In the genomic region with DNA sequence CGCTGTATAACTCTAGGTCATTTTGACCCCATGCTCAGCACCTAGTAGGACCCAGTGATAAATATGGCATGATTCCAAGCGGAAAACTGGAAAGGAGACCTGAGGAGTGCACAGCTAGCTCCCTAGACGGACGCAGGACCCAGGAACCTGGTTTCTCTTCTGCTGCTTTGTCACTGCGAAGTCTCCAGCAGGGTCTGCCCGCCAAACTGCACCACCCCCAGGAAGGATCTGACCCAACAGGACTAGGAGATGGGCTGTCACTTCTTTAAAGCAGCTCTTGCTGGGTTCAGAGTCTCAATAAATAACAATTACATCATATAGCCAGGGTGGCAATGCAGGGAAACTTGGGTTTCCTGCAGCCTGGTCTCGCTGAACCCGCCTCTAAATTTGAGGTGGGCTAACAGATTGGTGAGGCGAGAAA, we compare ENCODE assay signal across 7 mouse cellular contexts. TPM values are rescaled to one million over a fixed set of nuclear protein-coding genes. Genes with fewer than 3 reads are reported as not detected.
DNase-seq lines count a peak whose midpoint lies in the region; ATAC-seq and TF ChIP-seq lines count a peak whose summit lies in the region.

Gene Nrip1 (minus strand): TSS at position 157 of the 421 bp plus-strand sequence.

- peak within 1 kb of the TSS; percentile 99 for H3K27ac ChIP-seq in lung, embryonic 14.5 days (ENCODE audit: low read depth)
- H3K27ac ChIP-seq in olfactory bulb, adult 2 months (ENCODE audit: insufficient read depth, low read depth, low read length): peak within 1 kb of the TSS; percentile 80

- in situ Hi-C loops in Patski (cut with MboI; ENCODE audit: low pct_unique_long_range_greater_than_20kb): loop anchor here (10.0 to 25.0 kb wide), 3 partner anchors 171 to 611 kb away; partner anchors contain the start of gene Hspa13

- no peaks in the 10 kb centered on the region for H3K27me3 ChIP-seq in Patski
- H3K27me3 ChIP-seq in lung, embryonic 14.5 days (ENCODE audit: insufficient read depth, low read length): no peaks in the 10 kb centered on the region

- no peak for DNase-seq in Patski (ENCODE audit: low read depth, low spot score)
- peak; percentile 60 to 67 for DNase-seq in cerebellum, adult 18-20 months
- peak; percentile 62 for DNase-seq in forelimb bud, embryonic 11.5 days (ENCODE audit: low read depth, low spot score)
- peak; percentile 63 for DNase-seq in heart, postnatal 4 days
- peak; percentile 32 for DNase-seq in layer of hippocampus, adult 9-10 months (ENCODE audit: low spot score)
- DNase-seq in lung, embryonic 14.5 days: peak; percentile 81

- H3K4me2 ChIP-seq in lung, embryonic 14.5 days: peak within 1 kb of the TSS; percentile 85

- H3K36me3 ChIP-seq in lung, embryonic 14.5 days (ENCODE audit: insufficient read depth): no peaks in the 10 kb centered on the region

- H3K9ac ChIP-seq in lung, embryonic 14.5 days: peak within 1 kb of the TSS; percentile 98

- no peak for TF ChIP-seq POLR2A in olfactory bulb, adult 2 months (IDR thresholded peaks at IDR 0.05; ENCODE audit: insufficient read depth, low read depth, low read length)

- peak within 1 kb of the TSS; percentile 87 for H3K4me3 ChIP-seq in lung, embryonic 14.5 days (ENCODE audit: low read depth, low read length)
- H3K4me3 ChIP-seq in olfactory bulb, adult 2 months (ENCODE audit: insufficient read depth, low read depth, low read length): peak within 1 kb of the TSS; percentile 93

- peaks cover 13% of the 10 kb centered on the region for H3K4me1 ChIP-seq in lung, embryonic 14.5 days (ENCODE audit: insufficient read depth)
- 0 out of 2 replicates have a peak, but pooled peaks cover 2% of the 10 kb centered on the region for H3K4me1 ChIP-seq in olfactory bulb, adult 2 months (ENCODE audit: control insufficient read depth, insufficient read depth, low read length)

- POLR2A ChIA-PET in Patski (lab: Charles Lee): interaction anchor here (0.6 kb wide), 1 partner anchor 25 kb away, joined by 7 read pairs; no protein-coding TSS in a partner anchor

- peak; percentile 4 for ATAC-seq in Patski
- ATAC-seq in lung, embryonic 14.5 days (ENCODE audit: insufficient read depth): peak; percentile 41

- CTCF ChIA-PET in Patski (lab: Charles Lee): interaction anchor here (1.6 to 2.6 kb wide), 3 partner anchors 13 to 31 kb away, joined by 3 to 5 read pairs (median 4); no protein-coding TSS in a partner anchor

- no peaks in the 10 kb centered on the region for H3K9me3 ChIP-seq in lung, embryonic 14.5 days (ENCODE audit: low read depth, low read length)

- under 1% methylated on average over 9 of the region's 9 CpGs for WGBS in lung, embryonic 14.5 days
- 1% methylated on average over 9 of the region's 9 CpGs for WGBS in olfactory bulb, adult 2 months

- no peak for TF ChIP-seq CTCF in Patski (IDR thresholded peaks at IDR 0.05)
- no peak for TF ChIP-seq CTCF in lung, embryonic 14.5 days (IDR thresholded peaks at IDR 0.05; ENCODE audit: low read depth)
- no peak for TF ChIP-seq CTCF in olfactory bulb, adult 2 months (IDR thresholded peaks at IDR 0.05; ENCODE audit: insufficient read depth, low read depth, low read length)

RNA-seq across cellular contexts. Expression of gene Nrip1, which starts in this region (rescaled TPM):
- 9.5 TPM for polyA plus RNA-seq in Patski (2021)
- 10 to 100 TPM; 24.3 to 25.7 TPM for total RNA-seq in heart, postnatal 4 days (2021)
- 53.1 and 55.2 TPM in 2 replicates for polyA plus RNA-seq in lung, embryonic 14.5 days (2014; fragmentation: Nextera tagmentation; extraction: Ambion mirVana)
- not detected in 2 replicates for polyA plus RNA-seq in olfactory bulb, adult 2 months (2012; ENCODE audit: insufficient read depth, insufficient read length, low replicate concordance, missing spikeins)
